Mouse (Mus musculus): ENCODE measurements at regions not wholly inside any gene's neighbourhood (a gene's known extent, or its start where the extent isn't known, plus 50 kb on each side); places are given as distances from the start of the nearest gene placed in this dataset.

- TF ChIP-seq MYOD1 (IDR thresholded peaks at IDR 0.05; ENCODE audit: control insufficient read depth, insufficient read length, low read depth) (no peak), CTCF (IDR thresholded peaks at IDR 0.05; ENCODE audit: control insufficient read depth, insufficient read depth, insufficient read length) (no peak), USF1 (IDR thresholded peaks at IDR 0.05; ENCODE audit: low read depth) (no peak), FOSL1 (IDR thresholded peaks at IDR 0.05; ENCODE audit: insufficient read depth, low read length, poor library complexity, severe bottlenecking) (no peak), MAX (IDR thresholded peaks at IDR 0.05) (no peak)
Measured at GRCm38 (mm10) chr1:105178773-105179172, 177.7 kb downstream of the Rnf152 start.
